Mouse (Mus musculus) CD4-positive, CD25-positive, alpha-beta regulatory T cell, adult 4 months (primary cell): Measurements from ENCODE around the gene Sparc. TPM values are rescaled to one million over a fixed set of nuclear protein-coding genes. Genes with fewer than 3 reads are reported as not detected.
"Not testable (repeated sequence)": the region's sequence is repeated elsewhere in the genome, so short reads cannot be mapped to it uniquely, and the experiment has no call there.

ENCODE experiments used
- ATAC-seq: one replicate; pipeline ENCODE4 v1.8.0; 2017
- polyA plus RNA-seq, 2 experiments: library from polyadenylated mRNA; unstranded; fragments of 100-300 nt; shearing (Covaris generic); gene quantifications; one replicate each; pipeline ENCODE4 v1.2.1; 2017

The Sparc gene
- polyA plus RNA-seq, 2 experiments from 2014 or later = 0.28 TPM; not detected in 1

GRCm38 (mm10) chr11:55436089-55436488 lies 13.1 kb upstream of the Sparc start:
- ATAC-seq = no peak

GRCm38 (mm10) chr11:55432981-55433380 lies 10.0 kb upstream of the Sparc start:
- no peak for ATAC-seq

DNA sequence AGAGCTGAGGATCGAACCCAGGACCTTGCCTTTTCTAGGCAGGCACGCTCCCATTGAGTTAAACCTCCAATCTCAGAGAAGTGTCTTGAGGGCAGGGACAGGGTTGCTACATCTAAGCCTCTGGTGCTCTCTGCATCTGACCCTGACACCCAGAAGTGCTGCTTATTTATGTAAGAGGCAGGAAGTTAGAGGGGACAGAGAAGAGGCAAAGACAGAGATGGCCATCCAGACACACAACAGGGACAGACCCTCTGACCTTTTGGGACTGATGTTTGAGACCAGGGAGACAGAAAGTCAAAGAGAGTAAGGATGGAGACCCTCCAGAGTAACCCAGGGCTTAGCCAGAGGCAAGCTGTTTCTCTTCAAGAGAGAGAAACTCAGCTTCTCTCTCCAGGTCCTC lies 7.0 kb upstream of the Sparc start:
- ATAC-seq = no peak

GRCm38 (mm10) chr11:55428186-55429012 lies 5.4 kb upstream of the Sparc start:
- ATAC-seq = no peak

- ATAC-seq = no peak
Observed at GRCm38 (mm10) chr11:55424746-55425360, 1.9 kb upstream of the Sparc start.

GRCm38 (mm10) chr11:55423756-55424155 lies 773 bp upstream of the Sparc start:
- no peak for ATAC-seq

DNA sequence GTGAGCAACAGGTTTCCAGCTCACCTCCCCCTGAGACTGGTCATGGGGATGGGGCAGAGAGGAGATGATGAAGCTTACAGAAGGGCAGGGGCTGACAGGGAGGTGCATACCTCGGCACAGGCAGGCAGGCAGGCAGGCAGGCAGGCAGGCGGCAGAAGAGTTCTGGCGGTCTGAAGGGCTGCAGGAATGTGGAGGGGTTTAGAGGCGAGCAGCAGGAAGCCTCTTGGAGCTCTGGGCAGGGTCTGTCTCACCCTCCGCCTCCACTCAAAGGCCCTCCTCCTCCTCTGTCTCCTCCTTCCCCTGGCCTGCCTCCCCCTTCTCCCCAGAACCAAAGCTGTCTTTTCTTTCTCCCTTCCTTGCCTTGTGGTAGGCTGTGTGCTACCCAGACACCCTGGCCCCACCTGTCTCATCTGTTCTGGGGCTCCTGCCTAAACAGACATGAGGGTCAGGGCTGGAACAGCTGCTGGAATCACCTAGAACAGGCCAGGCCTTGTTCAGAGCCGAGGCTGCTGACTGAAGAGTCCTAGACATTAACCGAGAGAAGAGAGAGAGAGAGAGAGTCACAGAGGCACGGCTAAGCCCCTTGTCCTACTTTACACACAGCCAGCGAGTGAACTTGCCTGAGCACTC lies 3.2 kb downstream of the Sparc start:
- no peak for ATAC-seq

- no peak for ATAC-seq
Observed at GRCm38 (mm10) chr11:55419296-55419677, 3.7 kb downstream of the Sparc start.

DNA sequence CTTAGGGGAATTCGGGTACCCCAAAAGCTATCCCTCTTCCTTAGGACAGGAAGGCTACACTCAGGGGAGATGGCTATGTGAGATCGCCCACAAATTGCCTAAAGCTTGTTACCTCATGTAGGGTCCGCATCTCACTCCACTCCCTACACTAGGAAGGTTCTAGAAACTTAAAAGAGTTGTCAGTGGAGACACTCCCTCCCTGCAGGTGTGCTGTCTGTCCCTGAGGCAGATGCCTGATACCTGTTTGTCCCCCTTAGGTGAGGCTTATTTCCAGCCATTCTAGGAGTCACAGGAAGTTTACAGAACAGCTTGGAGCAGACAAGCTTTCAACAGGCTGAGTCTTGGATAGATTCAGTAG lies 4.3 kb downstream of the Sparc start:
- ATAC-seq = no peak

GRCm38 (mm10) chr11:55417898-55418703 lies 4.9 kb downstream of the Sparc start:
- ATAC-seq = no peak

DNA sequence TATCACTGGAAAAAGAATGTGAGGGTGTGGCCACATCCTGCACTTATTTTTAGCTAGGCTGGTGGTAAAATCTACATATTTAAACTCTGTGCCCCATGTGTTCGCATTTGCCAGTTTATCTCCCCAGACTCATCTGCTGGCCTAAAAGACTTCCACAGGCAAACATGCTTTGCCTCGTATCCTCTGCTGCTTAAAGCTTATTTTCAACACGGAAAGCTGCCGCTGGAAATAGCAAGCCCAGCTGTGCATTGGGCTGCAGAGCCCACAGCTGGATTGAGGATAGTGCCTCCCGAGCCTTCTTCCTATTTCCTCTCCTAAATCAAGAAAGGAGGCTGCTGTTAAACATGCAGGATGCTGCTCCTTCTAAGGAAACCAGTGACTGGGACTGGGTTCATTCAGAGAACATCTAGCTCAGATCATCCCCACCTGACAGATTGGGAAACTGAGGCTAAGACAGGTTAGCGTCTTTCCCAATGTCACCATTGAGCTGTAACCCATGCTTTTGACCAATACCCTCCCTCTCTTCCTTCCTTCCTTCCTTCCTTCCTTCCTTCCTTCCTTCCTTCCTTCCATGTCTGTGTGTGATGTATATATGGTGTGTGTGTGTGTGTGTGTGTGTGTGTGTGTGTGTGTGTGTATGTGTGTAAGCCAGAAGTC lies 6.2 kb downstream of the Sparc start:
- ATAC-seq = no peak

GRCm38 (mm10) chr11:55415731-55416130 lies 7.3 kb downstream of the Sparc start:
- not testable (repeated sequence) for ATAC-seq

- ATAC-seq = no peak
Observed at GRCm38 (mm10) chr11:55415036-55415704, 7.8 kb downstream of the Sparc start.

GRCm38 (mm10) chr11:55414314-55414713 lies 8.7 kb downstream of the Sparc start:
- ATAC-seq = no peak

DNA sequence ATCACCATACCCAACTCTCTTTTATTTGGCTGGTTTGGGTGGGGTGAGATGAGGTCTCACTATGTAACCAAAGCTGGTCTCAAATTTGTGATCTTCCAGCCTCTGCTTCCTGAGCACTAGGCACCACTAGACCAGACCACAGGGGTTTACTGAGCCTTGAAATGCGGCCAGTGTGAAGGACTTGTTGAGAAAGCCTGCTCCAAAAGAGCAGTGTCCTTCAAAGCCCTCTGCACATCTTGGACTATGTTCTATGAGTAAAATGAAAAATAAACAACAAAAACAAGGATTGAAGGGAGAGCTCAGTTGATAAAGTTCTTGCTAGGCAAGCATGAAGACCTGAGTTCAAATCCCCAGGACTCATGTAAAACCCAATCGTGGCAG lies 9.6 kb downstream of the Sparc start:
- no peak for ATAC-seq

DNA sequence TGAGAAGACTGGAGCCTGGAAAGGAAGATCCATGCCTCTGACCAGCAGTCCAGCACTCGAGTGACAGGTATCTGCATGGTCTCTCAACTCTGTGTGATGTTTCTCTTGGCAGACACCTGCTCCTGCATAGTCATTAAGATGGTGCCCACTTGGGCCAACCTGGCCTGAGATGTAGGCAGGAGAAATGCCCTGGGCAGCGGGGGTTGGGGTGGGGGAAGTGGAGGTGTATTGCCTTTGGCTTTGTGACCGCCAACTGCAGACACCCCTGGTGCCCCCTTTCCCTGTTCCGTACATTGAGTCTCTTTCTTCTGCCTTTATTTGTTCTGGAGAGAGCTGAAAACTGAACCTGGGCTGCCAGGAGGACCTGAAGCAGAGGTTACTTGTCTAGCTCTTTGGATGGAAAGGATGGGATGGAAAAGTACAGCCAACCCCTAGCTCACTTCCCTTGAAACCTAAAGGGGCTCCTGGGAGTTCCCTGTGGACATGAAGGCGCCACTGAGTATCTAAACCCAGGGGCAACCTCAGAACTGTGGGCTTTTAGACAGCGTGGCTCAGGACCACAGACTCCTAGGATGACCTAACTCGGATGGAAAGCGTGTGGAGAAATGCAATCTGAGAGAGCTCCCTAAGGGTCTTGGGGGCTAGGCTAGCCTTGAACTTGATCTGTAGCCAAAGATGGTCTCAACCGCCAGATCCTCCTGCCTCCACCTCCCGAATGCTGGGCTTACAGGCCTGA lies 10.1 kb downstream of the Sparc start:
- ATAC-seq = no peak

- no peak for ATAC-seq
Observed at GRCm38 (mm10) chr11:55412034-55412433, 10.9 kb downstream of the Sparc start.

DNA sequence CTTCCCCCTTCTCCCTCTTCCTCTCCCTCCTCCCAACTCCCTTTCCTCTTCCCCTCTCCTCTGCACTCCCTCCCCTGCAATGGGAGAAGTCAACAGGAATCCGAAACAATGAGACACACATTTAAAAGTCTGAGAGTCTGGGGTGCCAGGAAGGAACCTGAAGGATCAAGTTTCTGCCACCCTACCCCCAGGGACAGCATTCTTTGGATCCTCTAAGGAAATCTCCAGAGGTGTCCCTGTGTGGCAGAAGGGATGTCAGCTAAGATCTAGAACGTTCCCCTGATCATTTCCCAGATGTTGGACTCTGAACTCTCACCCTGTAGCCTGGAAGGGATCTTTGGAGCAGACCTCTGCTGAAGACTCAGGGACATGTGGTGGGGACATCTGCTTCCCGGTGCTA lies 12.5 kb downstream of the Sparc start:
- no peak for ATAC-seq

DNA sequence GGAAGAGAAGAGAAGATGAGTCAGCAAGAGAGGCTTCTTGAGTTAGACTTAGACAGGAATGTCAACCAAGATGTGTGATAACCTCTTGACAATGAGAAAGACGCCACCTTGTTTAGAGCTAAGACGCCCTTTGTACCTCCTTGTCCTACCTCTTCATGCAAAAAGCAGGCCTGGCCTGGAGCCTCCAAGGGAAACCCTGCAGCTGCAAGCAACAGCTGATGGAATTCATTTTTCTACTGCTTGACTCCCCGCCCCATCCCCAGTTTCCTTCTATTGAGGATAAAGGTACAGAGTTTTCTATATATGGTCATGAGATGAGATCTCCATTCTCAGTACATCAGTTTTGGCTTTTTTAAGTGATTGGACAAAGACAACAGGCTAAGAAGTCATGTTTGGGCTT lies 13.0 kb downstream of the Sparc start:
- no peak for ATAC-seq

GRCm38 (mm10) chr11:55407133-55407532 lies 15.8 kb downstream of the Sparc start:
- no peak for ATAC-seq
